ENCODE assay signal across 25 mouse cellular contexts in the genomic region with DNA sequence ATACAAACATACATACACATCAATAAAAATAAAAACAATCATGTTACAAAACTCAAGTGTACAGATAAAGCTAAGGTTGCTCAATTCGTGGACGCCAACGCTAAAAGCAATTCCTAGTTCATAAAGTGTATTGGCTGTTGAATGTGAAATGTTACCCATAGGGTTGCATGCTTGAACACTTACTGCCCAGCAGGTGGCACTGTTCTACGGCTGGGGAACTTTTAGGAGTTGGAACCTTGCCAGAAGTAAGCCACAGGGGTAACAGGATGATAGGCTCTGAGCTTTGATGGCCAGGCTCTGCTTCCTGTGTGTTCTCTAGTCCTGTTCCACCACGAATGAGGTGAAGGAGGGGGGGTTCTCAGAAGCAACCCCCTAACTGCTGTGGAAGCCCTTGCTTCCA. TPM values are rescaled to one million over a fixed set of nuclear protein-coding genes. Genes with fewer than 3 reads are reported as not detected.
DNase-seq lines count a peak whose midpoint lies in the region; ATAC-seq and TF ChIP-seq lines count a peak whose summit lies in the region.
"Had no signal": no experiment of that assay in that cellular context is flagged by ENCODE, and none has a peak within 500 bp of the region (broad histone marks: within the 10 kb centered on the region; RNA-seq: fewer than 3 reads in every experiment).

A gene (plus strand): TSS at position 13 of the 400 bp plus-strand sequence.

- no peaks in the 10 kb centered on the region for H3K79me2 ChIP-seq in heart, adult 2 months (replicated peaks; ENCODE audit: control insufficient read depth, insufficient read depth, low read length)
- H3K79me2 ChIP-seq in liver, adult 2 months (ENCODE audit: control insufficient read depth, insufficient read depth, low read length), result no peaks in the 10 kb centered on the region

- TF ChIP-seq CTCF in heart, adult 2 months (IDR thresholded peaks at IDR 0.05), result peak; percentile 34
- TF ChIP-seq CTCF in liver, adult 2 months (IDR thresholded peaks at IDR 0.05; ENCODE audit: low read depth, low read length), result peak; percentile 31; the same call in 1 of the 2 replicates
- peak; percentile 51 for TF ChIP-seq CTCF in E14TG2a.4 (conservative IDR thresholded peaks at IDR 0.05; ENCODE audit: low read length)

- ATAC-seq in heart, embryonic 11.5 days (replicated peaks; ENCODE audit: insufficient number of reproducible peaks, low FRiP score, low TSS enrichment), result no peak
- ATAC-seq in liver, embryonic 12.5 days, result no peak
- ATAC-seq: activated CD4-positive, CD25-positive, alpha-beta regulatory T cell, adult 4 months; midbrain, embryonic 15.5 days had no signal

- no peak within 1 kb of the TSS for H3K9ac ChIP-seq in heart, adult 2 months (ENCODE audit: low read depth, low read length)
- no peak within 1 kb of the TSS for H3K9ac ChIP-seq in heart, embryonic 11.5 days (ENCODE audit: low read depth, low read length)
- no peak within 1 kb of the TSS for H3K9ac ChIP-seq in liver, adult 2 months (ENCODE audit: low read depth, low read length)
- H3K9ac ChIP-seq in liver, embryonic 12.5 days, result no peak within 1 kb of the TSS
- H3K9ac ChIP-seq: embryonic facial prominence, embryonic 12.5 days; hindbrain, embryonic 15.5 days; limb, embryonic 12.5 days; midbrain, embryonic 15.5 days had no signal

- peaks cover 5% of the 10 kb centered on the region; the same call in 1 of the 2 replicates for H3K9me3 ChIP-seq in heart, embryonic 11.5 days (replicated peaks; ENCODE audit: control insufficient read depth, low read length)
- peaks cover 11% of the 10 kb centered on the region; the same call in 1 of the 2 replicates for H3K9me3 ChIP-seq in liver, embryonic 12.5 days (replicated peaks)
- peaks cover 7% of the 10 kb centered on the region for H3K9me3 ChIP-seq in E14TG2a.4 (ENCODE audit: low read length)
- H3K9me3 ChIP-seq in forebrain, embryonic 10.5 days, result peaks cover 3% of the 10 kb centered on the region; the same call in 1 of the 2 replicates
- H3K9me3 ChIP-seq: embryonic facial prominence, embryonic 12.5 days; hindbrain, embryonic 15.5 days; limb, embryonic 12.5 days; midbrain, embryonic 15.5 days had no signal

- no peaks in the 10 kb centered on the region for H3K27me3 ChIP-seq in heart, adult 2 months (ENCODE audit: control insufficient read depth, insufficient read depth, low read length)
- no peaks in the 10 kb centered on the region for H3K27me3 ChIP-seq in heart, embryonic 11.5 days (ENCODE audit: control insufficient read depth, insufficient read depth, low read length)
- H3K27me3 ChIP-seq in liver, adult 2 months (ENCODE audit: control insufficient read depth, insufficient read depth, low read length), result no peaks in the 10 kb centered on the region
- H3K27me3 ChIP-seq in liver, embryonic 12.5 days (replicated peaks), result peaks cover 14% of the 10 kb centered on the region; the same call in 1 of the 2 replicates
- peaks cover 7% of the 10 kb centered on the region; the same call in 1 of the 2 replicates for H3K27me3 ChIP-seq in E14TG2a.4 (ENCODE audit: insufficient read depth, low read length)
- H3K27me3 ChIP-seq in forebrain, embryonic 10.5 days (ENCODE audit: poor library complexity, severe bottlenecking), result peaks cover 5% of the 10 kb centered on the region
- H3K27me3 ChIP-seq: embryonic facial prominence, embryonic 12.5 days; hindbrain, embryonic 15.5 days; midbrain, embryonic 15.5 days had no signal

- intact Hi-C loops in heart, adult 2 months (cut with DNase I), result no loop called here

- H3K4me2 ChIP-seq in heart, embryonic 11.5 days, result no peak within 1 kb of the TSS
- no peak within 1 kb of the TSS for H3K4me2 ChIP-seq in liver, embryonic 12.5 days
- H3K4me2 ChIP-seq: embryonic facial prominence, embryonic 12.5 days; hindbrain, embryonic 15.5 days; limb, embryonic 12.5 days; midbrain, embryonic 15.5 days had no signal

- TF ChIP-seq POLR2A in heart, adult 2 months (IDR thresholded peaks at IDR 0.05; ENCODE audit: insufficient read depth, low read depth, low read length), result no peak
- TF ChIP-seq POLR2A in liver, adult 2 months (IDR thresholded peaks at IDR 0.05; ENCODE audit: extremely low read depth, insufficient read depth, low read length), result no peak

- no peak for DNase-seq in heart, adult 2 months
- DNase-seq in liver, adult 2 months (ENCODE audit: extremely low read depth, low read depth, low spot score), result no peak
- peak; percentile 43 for DNase-seq in T-cell, adult 2 months (ENCODE audit: low spot score)
- no peak for DNase-seq in forebrain, embryonic 10.5 days (ENCODE audit: extremely low spot score, low spot score)
- DNase-seq: adrenal gland, postnatal 14 days; cerebellum, adult 8-10 months; kidney, adult 2 months; lung, adult 2 months; thymus, adult 2 months had no signal

- no peak within 1 kb of the TSS for H3K4me3 ChIP-seq in heart, adult 2 months
- no peak within 1 kb of the TSS for H3K4me3 ChIP-seq in heart, embryonic 11.5 days (ENCODE audit: low read depth, low read length)
- H3K4me3 ChIP-seq in liver, adult 2 months (ENCODE audit: insufficient read depth, low read depth, low read length), result no peak within 1 kb of the TSS
- no peak within 1 kb of the TSS for H3K4me3 ChIP-seq in liver, embryonic 12.5 days
- H3K4me3 ChIP-seq in E14TG2a.4 (replicated peaks; ENCODE audit: low read length), result no peak within 1 kb of the TSS
- no peak within 1 kb of the TSS for H3K4me3 ChIP-seq in forebrain, embryonic 10.5 days
- H3K4me3 ChIP-seq: embryonic facial prominence, embryonic 12.5 days; hindbrain, embryonic 15.5 days; limb, embryonic 12.5 days; midbrain, embryonic 15.5 days had no signal

- no peak for TF ChIP-seq EP300 in heart, adult 2 months (IDR thresholded peaks at IDR 0.05; ENCODE audit: insufficient read depth, low read depth, low read length)

- H3K4me1 ChIP-seq in heart, adult 2 months (ENCODE audit: control insufficient read depth, insufficient read depth, low read length), result peaks cover 6% of the 10 kb centered on the region; the same call in 1 of the 2 replicates
- H3K4me1 ChIP-seq in heart, embryonic 11.5 days (ENCODE audit: control insufficient read depth, insufficient read depth, low read length), result no peaks in the 10 kb centered on the region
- H3K4me1 ChIP-seq in liver, adult 2 months (ENCODE audit: control insufficient read depth, insufficient read depth, low read length), result 0 out of 2 replicates have a peak, but pooled peaks cover 2% of the 10 kb centered on the region
- no peaks in the 10 kb centered on the region for H3K4me1 ChIP-seq in liver, embryonic 12.5 days
- H3K4me1 ChIP-seq in E14TG2a.4 (replicated peaks; ENCODE audit: low read depth, low read length), result peaks cover 64% of the 10 kb centered on the region
- H3K4me1 ChIP-seq in forebrain, embryonic 10.5 days, result peaks cover 13% of the 10 kb centered on the region

- H3K27ac ChIP-seq in heart, adult 2 months, result no peak within 1 kb of the TSS
- H3K27ac ChIP-seq in heart, embryonic 11.5 days (ENCODE audit: low read depth, low read length), result no peak within 1 kb of the TSS
- H3K27ac ChIP-seq in liver, adult 2 months (replicated peaks; ENCODE audit: insufficient read depth, low read depth, low read length), result no peak within 1 kb of the TSS
- H3K27ac ChIP-seq in liver, embryonic 12.5 days, result no peak within 1 kb of the TSS
- no peak within 1 kb of the TSS for H3K27ac ChIP-seq in forebrain, embryonic 10.5 days
- H3K27ac ChIP-seq: embryonic facial prominence, embryonic 12.5 days; hindbrain, embryonic 15.5 days; limb, embryonic 12.5 days; midbrain, embryonic 15.5 days had no signal

- 81% methylated on average over 5 of the region's 5 CpGs for WGBS in heart, adult 2 months
- 87% methylated on average over 5 of the region's 5 CpGs for WGBS in heart, embryonic 11.5 days (ENCODE audit: insufficient replicate concordance)
- WGBS in liver, adult 2 months, result 92% methylated on average over 5 of the region's 5 CpGs
- WGBS in liver, embryonic 12.5 days (ENCODE audit: insufficient replicate concordance), result 64% methylated on average over 5 of the region's 5 CpGs
- 94% methylated on average over 5 of the region's 5 CpGs for WGBS in forebrain, embryonic 10.5 days

- H3K36me3 ChIP-seq in heart, adult 2 months (ENCODE audit: control insufficient read depth, insufficient read depth, low read length), result no peaks in the 10 kb centered on the region; the same call in 1 of the 2 replicates
- no peaks in the 10 kb centered on the region for H3K36me3 ChIP-seq in heart, embryonic 11.5 days (ENCODE audit: control insufficient read depth, insufficient read depth, low read length)
- no peaks in the 10 kb centered on the region for H3K36me3 ChIP-seq in liver, adult 2 months (ENCODE audit: control insufficient read depth, insufficient read depth, low read length)
- H3K36me3 ChIP-seq in liver, embryonic 12.5 days, result no peaks in the 10 kb centered on the region
- H3K36me3 ChIP-seq in E14TG2a.4 (ENCODE audit: insufficient read depth, low read length), result no peaks in the 10 kb centered on the region
- no peaks in the 10 kb centered on the region for H3K36me3 ChIP-seq in forebrain, embryonic 10.5 days (replicated peaks)
- H3K36me3 ChIP-seq: embryonic facial prominence, embryonic 12.5 days; hindbrain, embryonic 15.5 days; limb, embryonic 12.5 days; midbrain, embryonic 15.5 days had no signal

RNA-seq across cellular contexts. Expression of the gene that starts here (rescaled TPM):
- total RNA-seq in heart, adult 2 months (2021), result not detected
- polyA plus RNA-seq in heart, adult 2 months (2012; rRNA removed), result not detected in 2 replicates
- polyA plus RNA-seq in heart, embryonic 11.5 days (2014; fragmentation: Nextera tagmentation; extraction: Ambion mirVana), result not detected in 2 replicates
- not detected in 2 replicates for total RNA-seq in liver, adult 2 months (2014; rRNA removed)
- polyA plus RNA-seq in liver, adult 2 months (2012; rRNA removed), result not detected in 2 replicates
- not detected in 2 replicates for polyA plus RNA-seq in liver, embryonic 12.5 days (2016; fragmentation: Nextera tagmentation; extraction: Ambion mirVana)
- polyA plus RNA-seq in forebrain, embryonic 10.5 days (2016; fragmentation: Nextera tagmentation; extraction: Ambion mirVana), result not detected in 2 replicates
- total RNA-seq: adrenal gland, postnatal 14 days; common myeloid progenitor, adult 5-6 weeks; gastrocnemius, adult 8-10 months; heart, postnatal 25 days; layer of hippocampus, adult 18-20 months; left cerebral cortex, adult 8-10 months; megakaryocyte, adult 5-6 weeks had no signal
- polyA plus RNA-seq: activated CD4-positive, CD25-positive, alpha-beta regulatory T cell, adult 4 months; C2C12; embryonic facial prominence, embryonic 12.5 days; hindbrain, embryonic 15.5 days; kidney, adult 2 months; limb, embryonic 12.5 days; lung, adult 2 months; midbrain, embryonic 15.5 days; small intestine, adult 2 months; thymus, adult 2 months had no signal
